Comparison of ENCODE assay signal across 8 mouse cellular contexts in genomic region chr17:53688877-53689802, GRCm38 (mm10). TPM values are rescaled to one million over a fixed set of nuclear protein-coding genes. Genes with fewer than 3 reads are reported as not detected.
A peak's percentile ranks its signal among the peaks of the same experiment; 100 is the strongest.
DNase-seq lines count a peak whose midpoint lies in the region; ATAC-seq lines count a peak whose summit lies in the region.

Sgo1 (minus strand) TSS chr17:53689333.

- DNase-seq in NIH3T3 (ENCODE audit: low read depth), result peak; percentile 99
- DNase-seq in cerebellum, postnatal 10 days, result peak; percentile 98 to 99
- peak; percentile 92 to 97 for DNase-seq in frontal cortex, postnatal 10 days (ENCODE audit: low spot score in 2 of 2)
- peak; percentile 95 to 96 for DNase-seq in layer of hippocampus, postnatal 14 days (ENCODE audit: low spot score in 2 of 2)
- DNase-seq in lung, postnatal 14 days, result peak; percentile 97
- DNase-seq in retina, adult 2 months (ENCODE audit: low read depth, low spot score), result peak; percentile 93
- peak; percentile 97 to 98 for DNase-seq in thymus, postnatal 36 days

- no peaks in the 10 kb centered on the region for H3K9me3 ChIP-seq in hindbrain, embryonic 12.5 days (replicated peaks)

- peak within 1 kb of the TSS; percentile 95 for H3K27ac ChIP-seq in hindbrain, embryonic 12.5 days

- under 1% methylated on average over 78 of the region's 78 CpGs for WGBS in hindbrain, embryonic 12.5 days

- H3K27me3 ChIP-seq in hindbrain, embryonic 12.5 days, result no peaks in the 10 kb centered on the region

- H3K36me3 ChIP-seq in hindbrain, embryonic 12.5 days, result peaks cover 8% of the 10 kb centered on the region; the same call in 1 of the 2 replicates

- peak within 1 kb of the TSS; percentile 69 for H3K9ac ChIP-seq in hindbrain, embryonic 12.5 days

- H3K4me2 ChIP-seq in hindbrain, embryonic 12.5 days (replicated peaks), result peak within 1 kb of the TSS; percentile 59

- peaks cover 11% of the 10 kb centered on the region for H3K4me1 ChIP-seq in hindbrain, embryonic 12.5 days

- H3K4me3 ChIP-seq in hindbrain, embryonic 12.5 days, result peak within 1 kb of the TSS; percentile 51

- peak; percentile 99 for ATAC-seq in hindbrain, embryonic 12.5 days (ENCODE audit: low FRiP score)

RNA-seq across cellular contexts. Expression of gene Sgo1, which starts in this region (rescaled TPM):
- 21.5 and 28.3 TPM in 2 replicates for polyA plus RNA-seq in hindbrain, embryonic 12.5 days (2016; fragmentation: Nextera tagmentation; extraction: Ambion mirVana)
- under 1 TPM; 0.55 to 0.71 TPM for total RNA-seq in layer of hippocampus, postnatal 14 days (2021)

Comparison
In these comparisons a context has a peak if more than half of its experiments do, and no peak if none do; other contexts are left out.
1. Peak in every context shown above with its lines: DNase-seq, ATAC-seq, H3K4me3 ChIP-seq and H3K27ac ChIP-seq.
2. Peak in DNase-seq in layer of hippocampus, postnatal 14 days; RNA of the gene not detected or under 1 TPM.